Mouse (Mus musculus) neural tube, embryonic 13.5 days (tissue): ENCODE measurements around the gene Narfl. TPM values are rescaled to one million over a fixed set of nuclear protein-coding genes. Genes with fewer than 3 reads are reported as not detected.

Experiments used
- microRNA-seq: library from miRNA; unstranded; fragments of <30 nt; microRNA quantifications from one replicate; pipeline ENCODE4, GENCODE M21; 2016
- polyA plus RNA-seq: library from polyadenylated mRNA; unstranded; fragments of >200 nt; fragmentation: Nextera tagmentation; extraction: Ambion mirVana; gene quantifications from 2 replicates; pipeline ENCODE4 v1.2.1, GENCODE M21; 2015

Gene Narfl
- polyA plus RNA-seq, 1 experiment from 2014 or later = 26.6 TPM

Small RNAs within 50 kb of the gene (microRNA-seq; reads per million reads assigned to microRNA genes)
- not detected for gene Gm25083
- gene Mir3082 = 0.44 reads per million
- gene Mir6966 = not detected

Other genes with a start within 250 kb of the Narfl start
- 10.8 and 11.6 TPM in 2 replicates for gene Sox8, start 203.1 kb upstream of the Narfl start, polyA plus RNA-seq
- 24.9 and 26.2 TPM in 2 replicates for gene Lmf1, start 194.7 kb upstream of the Narfl start, polyA plus RNA-seq
- gene Gng13, start 56.6 kb upstream of the Narfl start, polyA plus RNA-seq = 2.1 and 2.8 TPM in 2 replicates
- gene Chtf18, start 46.4 kb upstream of the Narfl start, polyA plus RNA-seq = 7.3 and 9.1 TPM in 2 replicates
- 20.4 and 24.4 TPM in 2 replicates for gene Rpusd1, start 46.1 kb upstream of the Narfl start, polyA plus RNA-seq
- not detected in 2 replicates for gene Mslnl, start 37.7 kb upstream of the Narfl start, polyA plus RNA-seq
- gene Msln, start 19.4 kb upstream of the Narfl start, polyA plus RNA-seq = 0.29 and 0.54 TPM in 2 replicates
- 101 and 107 TPM in 2 replicates for gene Haghl, start 11.9 kb downstream of the Narfl start, polyA plus RNA-seq
- gene Ccdc78, start 12.8 kb downstream of the Narfl start, polyA plus RNA-seq = 0.33 and 0.39 TPM in 2 replicates
- gene Fam173a, start 19.1 kb downstream of the Narfl start, polyA plus RNA-seq = 70.5 and 73.6 TPM in 2 replicates
- 0.66 and 1.9 TPM in 2 replicates for gene AC134908.4, start 21.9 kb downstream of the Narfl start, polyA plus RNA-seq
- 46.7 and 58.7 TPM in 2 replicates for gene Metrn, start 23.4 kb downstream of the Narfl start, polyA plus RNA-seq
- 27.7 and 31.8 TPM in 2 replicates for gene Fbxl16, start 35.3 kb downstream of the Narfl start, polyA plus RNA-seq
- gene Wdr24, start 49.9 kb downstream of the Narfl start, polyA plus RNA-seq = 27.0 and 28.3 TPM in 2 replicates
- 55.2 and 60.6 TPM in 2 replicates for gene Jmjd8, start 55.1 kb downstream of the Narfl start, polyA plus RNA-seq
- gene Stub1, start 59.6 kb downstream of the Narfl start, polyA plus RNA-seq = 284 and 316 TPM in 2 replicates
- 18.9 and 21.1 TPM in 2 replicates for gene Rhbdl1, start 63.5 kb downstream of the Narfl start, polyA plus RNA-seq
- 6.9 and 7.5 TPM in 2 replicates for gene Gm20683, start 68.0 kb downstream of the Narfl start, polyA plus RNA-seq
- gene Rhot2, start 71.1 kb downstream of the Narfl start, polyA plus RNA-seq = 15.4 and 18.3 TPM in 2 replicates
- gene Wdr90, start 87.7 kb downstream of the Narfl start, polyA plus RNA-seq = 14.1 and 15.6 TPM in 2 replicates
- 10.8 and 14.2 TPM in 2 replicates for gene Mcrip2, start 95.0 kb downstream of the Narfl start, polyA plus RNA-seq
- gene Mettl26, start 101.3 kb downstream of the Narfl start, polyA plus RNA-seq = 56.8 and 65.5 TPM in 2 replicates
- gene Wfikkn1, start 107.1 kb downstream of the Narfl start, polyA plus RNA-seq = 0.53 and 0.79 TPM in 2 replicates
- 50.7 and 51.5 TPM in 2 replicates for gene Rab40c, start 146.0 kb downstream of the Narfl start, polyA plus RNA-seq
- 56.1 and 62.3 TPM in 2 replicates for gene Pigq, start 171.2 kb downstream of the Narfl start, polyA plus RNA-seq
- gene Nhlrc4, start 171.2 kb downstream of the Narfl start, polyA plus RNA-seq = not detected in 2 replicates
- 0.22 and 0.34 TPM in 2 replicates for gene A930017K11Rik, start 178.8 kb downstream of the Narfl start, polyA plus RNA-seq
- 16.7 and 20.5 TPM in 2 replicates for gene Capn15, start 212.0 kb downstream of the Narfl start, polyA plus RNA-seq